Mouse (Mus musculus): ENCODE measurements around the gene Ncstn.

Gene Ncstn

GRCm38 (mm10) chr1:172025201-172025904 is 57.2 kb downstream of the Ncstn start:
- TF ChIP-seq GATA4 (IDR thresholded peaks at IDR 0.05; ENCODE audit: insufficient replicate concordance, low read length): no peak

- no peak for TF ChIP-seq GATA4 (IDR thresholded peaks at IDR 0.05; ENCODE audit: insufficient replicate concordance, low read length)
These were observed 58.3 kb downstream of the Ncstn start for GRCm38 (mm10) chr1:172024140-172024895.

GRCm38 (mm10) chr1:172019863-172020521 is 62.6 kb downstream of the Ncstn start:
- no peak for TF ChIP-seq GATA4 (IDR thresholded peaks at IDR 0.05; ENCODE audit: insufficient replicate concordance, low read length)

GRCm38 (mm10) chr1:172019339-172019738 is 63.3 kb downstream of the Ncstn start:
- no peak for TF ChIP-seq GATA4 (IDR thresholded peaks at IDR 0.05; ENCODE audit: insufficient replicate concordance, low read length)

- no peak for TF ChIP-seq GATA4 (IDR thresholded peaks at IDR 0.05; ENCODE audit: insufficient replicate concordance, low read length)
These were observed 64.0 kb downstream of the Ncstn start for GRCm38 (mm10) chr1:172018336-172019311.

- no peak for TF ChIP-seq GATA4 (IDR thresholded peaks at IDR 0.05; ENCODE audit: insufficient replicate concordance, low read length)
These were observed 65.0 kb downstream of the Ncstn start for GRCm38 (mm10) chr1:172017517-172018070.

GRCm38 (mm10) chr1:172016660-172017516 is 65.7 kb downstream of the Ncstn start:
- no peak for TF ChIP-seq GATA4 (IDR thresholded peaks at IDR 0.05; ENCODE audit: insufficient replicate concordance, low read length)

- TF ChIP-seq GATA4 (IDR thresholded peaks at IDR 0.05; ENCODE audit: insufficient replicate concordance, low read length): no peak
These were observed 66.6 kb downstream of the Ncstn start for GRCm38 (mm10) chr1:172016031-172016430.
